Mouse (Mus musculus) stomach, embryonic 15.5 days (tissue): Measurements from ENCODE around the gene Hadh. TPM values are rescaled to one million over a fixed set of nuclear protein-coding genes. Genes with fewer than 3 reads are reported as not detected.

Source experiments
- ATAC-seq: fragments of 200-750 bp; cut with Nextera tagmentation; 2 replicates; pipeline ENCODE4 v1.8.0; 2017; ENCODE audit warnings: low read depth, moderate number of reproducible peaks, moderate TSS enrichment; ENCODE audit not compliant: insufficient read depth, low FRiP score
- H3K27ac ChIP-seq: fragments of 300-500 bp; sonication (generic); 2 replicates; pipeline ENCODE4 v1.5.1; 2015; ENCODE audit warnings: mild to moderate bottlenecking, inconsistent platforms
- H3K27me3 ChIP-seq: fragments of 300-500 bp; sonication (generic); replicated peaks from 2 replicates; pipeline ENCODE4 v1.6.1; 2015; ENCODE audit warnings: inconsistent platforms
- H3K36me3 ChIP-seq: fragments of 300-500 bp; sonication (generic); 2 replicates; pipeline ENCODE4 v1.6.1; 2015; ENCODE audit warnings: inconsistent platforms
- H3K4me1 ChIP-seq: fragments of 300-500 bp; sonication (generic); 2 replicates; pipeline ENCODE4 v1.6.1; 2015; ENCODE audit warnings: inconsistent platforms
- H3K4me2 ChIP-seq: fragments of 300-500 bp; sonication (generic); 2 replicates; pipeline ENCODE4 v1.6.1; 2015; ENCODE audit warnings: mild to moderate bottlenecking, inconsistent platforms
- H3K4me3 ChIP-seq: fragments of 300-500 bp; sonication (generic); replicated peaks from 2 replicates; pipeline ENCODE4 v1.5.1; 2015; ENCODE audit warnings: inconsistent platforms
- H3K9ac ChIP-seq: fragments of 300-500 bp; sonication (generic); 2 replicates; pipeline ENCODE4 v1.6.1; 2015; ENCODE audit warnings: inconsistent platforms
- H3K9me3 ChIP-seq: fragments of 300-500 bp; sonication (generic); 2 replicates; pipeline ENCODE4 v1.6.1; 2016; ENCODE audit warnings: inconsistent platforms
- WGBS: fragments of 180-500 bp; shearing (Covaris S2); methylation state at CpG from one replicate; pipeline ENCODE4 v1.1.7; 2015; 5-methylcytosine and 5-hydroxymethylcytosine counted together
- polyA plus RNA-seq: library from polyadenylated mRNA; unstranded; fragments of >200 nt; fragmentation: Nextera tagmentation; extraction: Ambion mirVana; gene quantifications from 2 replicates; pipeline ENCODE4 v1.2.1, GENCODE M21; 2015

Gene Hadh
- polyA plus RNA-seq, 1 experiment from 2014 or later, result 141 TPM

- ATAC-seq, result no peak
- H3K36me3 ChIP-seq, result no peaks in the 10 kb centered on the region
- H3K9me3 ChIP-seq, result no peaks in the 10 kb centered on the region
- H3K4me2 ChIP-seq, result no peak overlapping the region
- no peaks in the 10 kb centered on the region for H3K27me3 ChIP-seq
- H3K4me1 ChIP-seq, result 0 out of 2 replicates have a peak, but pooled peaks cover 5% of the 10 kb centered on the region
- no peak overlapping the region for H3K4me3 ChIP-seq
- no peak overlapping the region for H3K9ac ChIP-seq
- no peak overlapping the region for H3K27ac ChIP-seq
- 7% methylated on average over 6 of the region's 6 CpGs for WGBS
Measured at GRCm38 (mm10) chr3:131299908-131300307, 28.0 kb upstream of the Hadh start.

- Histone ChIP-seq H3K27ac (no peak overlapping the region), H3K27me3 (no peaks in the 10 kb centered on the region), H3K4me2 (no peak overlapping the region), H3K9ac (no peak overlapping the region), H3K4me3 (no peak overlapping the region), H3K4me1 (0 out of 2 replicates have a peak, but pooled peaks cover 5% of the 10 kb centered on the region), H3K36me3 (no peaks in the 10 kb centered on the region), H3K9me3 (no peaks in the 10 kb centered on the region)
- no peak for ATAC-seq
- WGBS, result 79% methylated on average over 9 of the region's 9 CpGs
Measured at GRCm38 (mm10) chr3:131299078-131299477, 27.2 kb upstream of the Hadh start.

GRCm38 (mm10) chr3:131296893-131297292 lies 25.0 kb upstream of the Hadh start:
- Histone ChIP-seq H3K4me1 (no peaks in the 10 kb centered on the region), H3K9ac (no peak overlapping the region), H3K27me3 (no peaks in the 10 kb centered on the region), H3K36me3 (no peaks in the 10 kb centered on the region), H3K4me2 (no peak overlapping the region), H3K4me3 (no peak overlapping the region), H3K9me3 (no peaks in the 10 kb centered on the region), H3K27ac (no peak overlapping the region)
- WGBS, result 90% methylated on average over 7 of the region's 7 CpGs
- no peak for ATAC-seq

GRCm38 (mm10) chr3:131295513-131296200 lies 23.8 kb upstream of the Hadh start:
- no peaks in the 10 kb centered on the region for H3K27me3 ChIP-seq
- H3K4me1 ChIP-seq, result no peaks in the 10 kb centered on the region
- WGBS, result 65% methylated on average over 12 of the region's 12 CpGs
- no peak overlapping the region for H3K4me2 ChIP-seq
- H3K4me3 ChIP-seq, result no peak overlapping the region
- no peaks in the 10 kb centered on the region for H3K9me3 ChIP-seq
- H3K36me3 ChIP-seq, result no peaks in the 10 kb centered on the region
- ATAC-seq, result no peak
- H3K9ac ChIP-seq, result no peak overlapping the region
- no peak overlapping the region for H3K27ac ChIP-seq

- no peak overlapping the region for H3K9ac ChIP-seq
- ATAC-seq, result no peak
- no peak overlapping the region for H3K27ac ChIP-seq
- WGBS, result 62% methylated on average over 3 of the region's 3 CpGs
- H3K9me3 ChIP-seq, result no peaks in the 10 kb centered on the region
- H3K27me3 ChIP-seq, result no peaks in the 10 kb centered on the region
- H3K4me2 ChIP-seq, result no peak overlapping the region
- H3K4me1 ChIP-seq, result no peaks in the 10 kb centered on the region
- H3K36me3 ChIP-seq, result no peaks in the 10 kb centered on the region
- no peak overlapping the region for H3K4me3 ChIP-seq
Measured at GRCm38 (mm10) chr3:131294503-131294902, 22.6 kb upstream of the Hadh start.

GRCm38 (mm10) chr3:131292959-131293358 lies 21.1 kb upstream of the Hadh start:
- H3K9me3 ChIP-seq, result no peaks in the 10 kb centered on the region

GRCm38 (mm10) chr3:131292349-131292748 lies 20.4 kb upstream of the Hadh start:
- WGBS, result 65% methylated on average over 2 of the region's 2 CpGs
- Histone ChIP-seq H3K9ac (no peak overlapping the region), H3K27me3 (no peaks in the 10 kb centered on the region), H3K9me3 (no peaks in the 10 kb centered on the region), H3K4me2 (no peak overlapping the region), H3K4me3 (no peak overlapping the region), H3K4me1 (no peaks in the 10 kb centered on the region), H3K36me3 (no peaks in the 10 kb centered on the region), H3K27ac (no peak overlapping the region)
- no peak for ATAC-seq

More at GRCm38 (mm10) chr3:131292959-131293358, 21.1 kb upstream of the Hadh start:
- no peak overlapping the region for H3K9ac ChIP-seq
- ATAC-seq, result no peak
- no peak overlapping the region for H3K4me2 ChIP-seq
- H3K4me3 ChIP-seq, result no peak overlapping the region
- H3K27me3 ChIP-seq, result no peaks in the 10 kb centered on the region
- WGBS, result 68% methylated on average over 3 of the region's 3 CpGs
- H3K4me1 ChIP-seq, result no peaks in the 10 kb centered on the region
- no peak overlapping the region for H3K27ac ChIP-seq
- no peaks in the 10 kb centered on the region for H3K36me3 ChIP-seq

- Histone ChIP-seq H3K36me3 (no peaks in the 10 kb centered on the region), H3K4me2 (no peak overlapping the region), H3K27ac (no peak overlapping the region)
Measured at GRCm38 (mm10) chr3:131291890-131292289, 20.0 kb upstream of the Hadh start.

GRCm38 (mm10) chr3:131274151-131274550 lies 2.2 kb upstream of the Hadh start:
- H3K4me1 ChIP-seq, result peaks cover 7% of the 10 kb centered on the region; the same call in 1 of the 2 replicates
- ATAC-seq, result no peak
- 81% methylated on average over 4 of the region's 4 CpGs for whole genome bisulfite sequencing
- H3K9me3 ChIP-seq, result no peaks in the 10 kb centered on the region
- no peak overlapping the region for H3K4me2 ChIP-seq
- no peak overlapping the region for H3K4me3 ChIP-seq
- no peaks in the 10 kb centered on the region for H3K36me3 ChIP-seq
- no peaks in the 10 kb centered on the region for H3K27me3 ChIP-seq
- H3K9ac ChIP-seq, result no peak overlapping the region
- no peak overlapping the region for H3K27ac ChIP-seq

More at GRCm38 (mm10) chr3:131291890-131292289, 20.0 kb upstream of the Hadh start:
- no peaks in the 10 kb centered on the region for H3K27me3 ChIP-seq
- WGBS, result 81% methylated on average over 4 of the region's 4 CpGs
- H3K4me3 ChIP-seq, result no peak overlapping the region
- H3K4me1 ChIP-seq, result no peaks in the 10 kb centered on the region
- H3K9me3 ChIP-seq, result no peaks in the 10 kb centered on the region
- H3K9ac ChIP-seq, result no peak overlapping the region
- ATAC-seq, result no peak

- H3K9ac ChIP-seq, result no peak overlapping the region
- H3K27ac ChIP-seq, result peak overlapping the region; percentile 36; the same call in 1 of the 2 replicates
- H3K4me3 ChIP-seq, result peak overlapping the region; percentile 80
- peak overlapping the region; percentile 69 for H3K4me2 ChIP-seq
- H3K4me1 ChIP-seq, result peaks cover 7% of the 10 kb centered on the region; the same call in 1 of the 2 replicates
- H3K9me3 ChIP-seq, result no peaks in the 10 kb centered on the region
- ATAC-seq, result no peak
- WGBS, result 33% methylated on average over 10 of the region's 10 CpGs
- H3K36me3 ChIP-seq, result no peaks in the 10 kb centered on the region
- H3K27me3 ChIP-seq, result no peaks in the 10 kb centered on the region
Measured at GRCm38 (mm10) chr3:131272374-131273100, 636 bp upstream of the Hadh start.

GRCm38 (mm10) chr3:131271157-131271556 lies 744 bp downstream of the Hadh start:
- Histone ChIP-seq H3K36me3 (peaks cover 6% of the 10 kb centered on the region; the same call in 1 of the 2 replicates), H3K9ac (peak overlapping the region; percentile 73), H3K9me3 (no peaks in the 10 kb centered on the region), H3K4me1 (peaks cover 7% of the 10 kb centered on the region; the same call in 1 of the 2 replicates), H3K27ac (peak overlapping the region; percentile 86), H3K4me3 (peak overlapping the region; percentile 80), H3K27me3 (no peaks in the 10 kb centered on the region), H3K4me2 (peak overlapping the region; percentile 69)
- 5% methylated on average over 8 of the region's 8 CpGs for WGBS
- ATAC-seq, result peak; percentile 28; the same call in 1 of the 2 replicates

GRCm38 (mm10) chr3:131270381-131270780 lies 1.5 kb downstream of the Hadh start:
- no peak overlapping the region for H3K27ac ChIP-seq
- 55% methylated on average over 6 of the region's 6 CpGs for WGBS
- no peak for ATAC-seq
- no peaks in the 10 kb centered on the region for H3K27me3 ChIP-seq
- H3K4me2 ChIP-seq, result peak overlapping the region; percentile 69
- no peaks in the 10 kb centered on the region for H3K9me3 ChIP-seq
- peak overlapping the region; percentile 80; the same call in 1 of the 2 replicates for H3K4me3 ChIP-seq
- H3K9ac ChIP-seq, result no peak overlapping the region
- H3K4me1 ChIP-seq, result peaks cover 7% of the 10 kb centered on the region; the same call in 1 of the 2 replicates
- peaks cover 6% of the 10 kb centered on the region; the same call in 1 of the 2 replicates for H3K36me3 ChIP-seq
